Mouse (Mus musculus): ENCODE data around the gene Myo18a.

Myo18a gene

GRCm38 (mm10) chr11:77771879-77772713 is 9.1 kb downstream of the Myo18a start:
- no peak for DNase-seq (ENCODE audit: low read depth, low spot score)

- no peak for DNase-seq (ENCODE audit: low read depth, low spot score)
These were observed 12.8 kb downstream of the Myo18a start for GRCm38 (mm10) chr11:77775701-77776400.

GRCm38 (mm10) chr11:77777436-77777835 is 14.4 kb downstream of the Myo18a start:
- no peak for DNase-seq (ENCODE audit: low read depth, low spot score)

- DNase-seq (ENCODE audit: low read depth, low spot score), result no peak
These were observed 14.9 kb downstream of the Myo18a start for GRCm38 (mm10) chr11:77777937-77778336.

GRCm38 (mm10) chr11:77779240-77779639 is 16.2 kb downstream of the Myo18a start:
- DNase-seq (ENCODE audit: low read depth, low spot score), result no peak

GRCm38 (mm10) chr11:77781088-77781487 is 18.0 kb downstream of the Myo18a start:
- DNase-seq (ENCODE audit: low read depth, low spot score), result no peak

GRCm38 (mm10) chr11:77782104-77782815 is 19.2 kb downstream of the Myo18a start:
- DNase-seq (ENCODE audit: low read depth, low spot score), result no peak

- DNase-seq (ENCODE audit: low read depth, low spot score), result no peak
These were observed 20.2 kb downstream of the Myo18a start for GRCm38 (mm10) chr11:77783211-77783746.

- DNase-seq (ENCODE audit: low read depth, low spot score), result no peak
These were observed 21.0 kb downstream of the Myo18a start for GRCm38 (mm10) chr11:77783747-77784646.

- no peak for DNase-seq (ENCODE audit: low read depth, low spot score)
These were observed 21.8 kb downstream of the Myo18a start for GRCm38 (mm10) chr11:77784894-77785293.

- DNase-seq (ENCODE audit: low read depth, low spot score), result no peak
These were observed 22.3 kb downstream of the Myo18a start for GRCm38 (mm10) chr11:77785396-77785767.

- no peak for DNase-seq (ENCODE audit: low read depth, low spot score)
These were observed 22.9 kb downstream of the Myo18a start for GRCm38 (mm10) chr11:77785768-77786561.

- DNase-seq (ENCODE audit: low read depth, low spot score), result no peak
These were observed 24.7 kb downstream of the Myo18a start, which contains the start of gene Gm10277 for GRCm38 (mm10) chr11:77787707-77788106. Gene Gm10277, minus strand, starts transcription at chr11:77787747.

GRCm38 (mm10) chr11:77789512-77789911 is 26.5 kb downstream of the Myo18a start:
- DNase-seq (ENCODE audit: low read depth, low spot score), result no peak

GRCm38 (mm10) chr11:77790286-77790685 is 27.2 kb downstream of the Myo18a start:
- no peak for DNase-seq (ENCODE audit: low read depth, low spot score)

GRCm38 (mm10) chr11:77791241-77791727 is 28.2 kb downstream of the Myo18a start:
- no peak for DNase-seq (ENCODE audit: low read depth, low spot score)

- no peak for DNase-seq (ENCODE audit: low read depth, low spot score)
These were observed 28.9 kb downstream of the Myo18a start for GRCm38 (mm10) chr11:77791752-77792565.

- DNase-seq (ENCODE audit: low read depth, low spot score), result no peak
These were observed 29.5 kb downstream of the Myo18a start for GRCm38 (mm10) chr11:77792566-77792909.

Data from embryo, embryonic 11.5 days (tissue).